Mouse (Mus musculus): ENCODE measurements around the gene Elovl2. TPM values are rescaled to one million over a fixed set of nuclear protein-coding genes. Genes with fewer than 3 reads are reported as not detected.
"Not testable (repeated sequence)": the region's sequence is repeated elsewhere in the genome, so short reads cannot be mapped to it uniquely, and the experiment has no call there.

The Elovl2 gene
- polyA plus RNA-seq, 1 experiment from 2014 or later = 43.5 TPM

GRCm38 (mm10) chr13:41226513-41226912 lies 6.3 kb upstream of the Elovl2 start:
- ATAC-seq (ENCODE audit: low read depth) = no peak
- no peak overlapping the region for H3K4me3 ChIP-seq (ENCODE audit: low read depth, low read length)
- H3K4me1 ChIP-seq (ENCODE audit: control insufficient read depth, insufficient read depth, low read length) = no peaks in the 10 kb centered on the region
- no peaks in the 10 kb centered on the region for H3K27me3 ChIP-seq (ENCODE audit: control insufficient read depth, insufficient read depth, low read length)
- H3K9me3 ChIP-seq (ENCODE audit: control insufficient read depth, low read length) = 0 out of 2 replicates have a peak, but pooled peaks cover 3% of the 10 kb centered on the region
- H3K27ac ChIP-seq (ENCODE audit: low read depth, low read length) = no peak overlapping the region
- no peak overlapping the region for H3K9ac ChIP-seq (replicated peaks; ENCODE audit: low read depth, low read length)
- no peaks in the 10 kb centered on the region for H3K36me3 ChIP-seq (ENCODE audit: control insufficient read depth, insufficient read depth, low read length)
- H3K4me2 ChIP-seq (ENCODE audit: low read depth, low read length) = no peak overlapping the region
- 84% methylated on average over 5 of the region's 5 CpGs for WGBS

- 0 out of 2 replicates have a peak, but pooled peaks cover 3% of the 10 kb centered on the region for H3K9me3 ChIP-seq (ENCODE audit: control insufficient read depth, low read length)
- peak overlapping the region; percentile 68 for H3K27ac ChIP-seq (ENCODE audit: low read depth, low read length)
- H3K27me3 ChIP-seq (ENCODE audit: control insufficient read depth, insufficient read depth, low read length) = no peaks in the 10 kb centered on the region
- H3K4me2 ChIP-seq (ENCODE audit: low read depth, low read length) = peak overlapping the region; percentile 42
- H3K36me3 ChIP-seq (ENCODE audit: control insufficient read depth, insufficient read depth, low read length) = no peaks in the 10 kb centered on the region
- WGBS = 2% methylated on average over 37 of the region's 39 CpGs
- peak overlapping the region; percentile 78 for H3K9ac ChIP-seq (replicated peaks; ENCODE audit: low read depth, low read length)
- peak overlapping the region; percentile 64 for H3K4me3 ChIP-seq (ENCODE audit: low read depth, low read length)
- H3K4me1 ChIP-seq (ENCODE audit: control insufficient read depth, insufficient read depth, low read length) = peaks cover 4% of the 10 kb centered on the region; the same call in 1 of the 2 replicates
- peak; percentile 89 for ATAC-seq (ENCODE audit: low read depth)
Measured at GRCm38 (mm10) chr13:41219687-41220303, 410 bp downstream of the Elovl2 start.

GRCm38 (mm10) chr13:41219056-41219455 lies 1.1 kb downstream of the Elovl2 start:
- Histone ChIP-seq H3K4me2 (ENCODE audit: low read depth, low read length) (peak overlapping the region; percentile 42), H3K27ac (ENCODE audit: low read depth, low read length) (no peak overlapping the region), H3K36me3 (ENCODE audit: control insufficient read depth, insufficient read depth, low read length) (no peaks in the 10 kb centered on the region), H3K9me3 (ENCODE audit: control insufficient read depth, low read length) (0 out of 2 replicates have a peak, but pooled peaks cover 3% of the 10 kb centered on the region), H3K9ac (replicated peaks; ENCODE audit: low read depth, low read length) (no peak overlapping the region), H3K4me1 (ENCODE audit: control insufficient read depth, insufficient read depth, low read length) (peaks cover 4% of the 10 kb centered on the region; the same call in 1 of the 2 replicates), H3K27me3 (ENCODE audit: control insufficient read depth, insufficient read depth, low read length) (no peaks in the 10 kb centered on the region), H3K4me3 (ENCODE audit: low read depth, low read length) (peak overlapping the region; percentile 64)
- WGBS = 32% methylated on average over 1 of the region's 1 CpGs
- no peak for ATAC-seq (ENCODE audit: low read depth)

GRCm38 (mm10) chr13:41216236-41216635 lies 4.0 kb downstream of the Elovl2 start:
- Histone ChIP-seq H3K4me1 (ENCODE audit: control insufficient read depth, insufficient read depth, low read length) (peaks cover 4% of the 10 kb centered on the region; the same call in 1 of the 2 replicates), H3K36me3 (ENCODE audit: control insufficient read depth, insufficient read depth, low read length) (no peaks in the 10 kb centered on the region), H3K27ac (ENCODE audit: low read depth, low read length) (no peak overlapping the region), H3K4me2 (ENCODE audit: low read depth, low read length) (no peak overlapping the region), H3K4me3 (ENCODE audit: low read depth, low read length) (no peak overlapping the region), H3K9ac (replicated peaks; ENCODE audit: low read depth, low read length) (no peak overlapping the region), H3K9me3 (ENCODE audit: control insufficient read depth, low read length) (no peaks in the 10 kb centered on the region), H3K27me3 (ENCODE audit: control insufficient read depth, insufficient read depth, low read length) (no peaks in the 10 kb centered on the region)
- no peak for ATAC-seq (ENCODE audit: low read depth)
- 78% methylated on average over 3 of the region's 3 CpGs for WGBS

GRCm38 (mm10) chr13:41215669-41216068 lies 4.5 kb downstream of the Elovl2 start:
- peaks cover 4% of the 10 kb centered on the region; the same call in 1 of the 2 replicates for H3K4me1 ChIP-seq (ENCODE audit: control insufficient read depth, insufficient read depth, low read length)
- no peaks in the 10 kb centered on the region for H3K9me3 ChIP-seq (ENCODE audit: control insufficient read depth, low read length)
- ATAC-seq (ENCODE audit: low read depth) = no peak
- H3K27me3 ChIP-seq (ENCODE audit: control insufficient read depth, insufficient read depth, low read length) = no peaks in the 10 kb centered on the region
- H3K9ac ChIP-seq (replicated peaks; ENCODE audit: low read depth, low read length) = no peak overlapping the region
- H3K4me3 ChIP-seq (ENCODE audit: low read depth, low read length) = no peak overlapping the region
- H3K36me3 ChIP-seq (ENCODE audit: control insufficient read depth, insufficient read depth, low read length) = no peaks in the 10 kb centered on the region
- 91% methylated on average over 6 of the region's 6 CpGs for WGBS
- no peak overlapping the region for H3K27ac ChIP-seq (ENCODE audit: low read depth, low read length)
- H3K4me2 ChIP-seq (ENCODE audit: low read depth, low read length) = no peak overlapping the region

- WGBS = 76% methylated on average over 6 of the region's 6 CpGs
- ATAC-seq (ENCODE audit: low read depth) = no peak
Measured at GRCm38 (mm10) chr13:41212558-41213322, 7.5 kb downstream of the Elovl2 start.

GRCm38 (mm10) chr13:41211276-41211675 lies 8.9 kb downstream of the Elovl2 start:
- no peaks in the 10 kb centered on the region for H3K4me1 ChIP-seq (ENCODE audit: control insufficient read depth, insufficient read depth, low read length)
- H3K4me3 ChIP-seq (ENCODE audit: low read depth, low read length) = no peak overlapping the region
- H3K27ac ChIP-seq (ENCODE audit: low read depth, low read length) = no peak overlapping the region
- no peak overlapping the region for H3K4me2 ChIP-seq (ENCODE audit: low read depth, low read length)
- H3K9me3 ChIP-seq (ENCODE audit: control insufficient read depth, low read length) = no peaks in the 10 kb centered on the region
- no peaks in the 10 kb centered on the region for H3K27me3 ChIP-seq (ENCODE audit: control insufficient read depth, insufficient read depth, low read length)
- no peak overlapping the region for H3K9ac ChIP-seq (replicated peaks; ENCODE audit: low read depth, low read length)
- no peak for ATAC-seq (ENCODE audit: low read depth)
- WGBS = 73% methylated on average over 4 of the region's 4 CpGs
- no peaks in the 10 kb centered on the region for H3K36me3 ChIP-seq (ENCODE audit: control insufficient read depth, insufficient read depth, low read length)

More at GRCm38 (mm10) chr13:41212558-41213322, 7.5 kb downstream of the Elovl2 start:
- Histone ChIP-seq H3K4me3 (ENCODE audit: low read depth, low read length) (no peak overlapping the region), H3K4me2 (ENCODE audit: low read depth, low read length) (no peak overlapping the region), H3K27me3 (ENCODE audit: control insufficient read depth, insufficient read depth, low read length) (no peaks in the 10 kb centered on the region), H3K27ac (ENCODE audit: low read depth, low read length) (no peak overlapping the region), H3K36me3 (ENCODE audit: control insufficient read depth, insufficient read depth, low read length) (no peaks in the 10 kb centered on the region), H3K4me1 (ENCODE audit: control insufficient read depth, insufficient read depth, low read length) (no peaks in the 10 kb centered on the region), H3K9ac (replicated peaks; ENCODE audit: low read depth, low read length) (no peak overlapping the region), H3K9me3 (ENCODE audit: control insufficient read depth, low read length) (no peaks in the 10 kb centered on the region)

- Histone ChIP-seq H3K4me1 (ENCODE audit: control insufficient read depth, insufficient read depth, low read length) (peaks cover 15% of the 10 kb centered on the region; the same call in 1 of the 2 replicates), H3K36me3 (ENCODE audit: control insufficient read depth, insufficient read depth, low read length) (no peaks in the 10 kb centered on the region), H3K9ac (replicated peaks; ENCODE audit: low read depth, low read length) (no peak overlapping the region), H3K27ac (ENCODE audit: low read depth, low read length) (no peak overlapping the region), H3K27me3 (ENCODE audit: control insufficient read depth, insufficient read depth, low read length) (no peaks in the 10 kb centered on the region), H3K4me2 (ENCODE audit: low read depth, low read length) (no peak overlapping the region), H3K9me3 (ENCODE audit: control insufficient read depth, low read length) (no peaks in the 10 kb centered on the region), H3K4me3 (ENCODE audit: low read depth, low read length) (no peak overlapping the region)
- ATAC-seq (ENCODE audit: low read depth) = no peak
- 96% methylated on average over 5 of the region's 5 CpGs for WGBS
Measured at GRCm38 (mm10) chr13:41206241-41206640, 14.0 kb downstream of the Elovl2 start.

- H3K4me2 ChIP-seq (ENCODE audit: low read depth, low read length); H3K9me3 ChIP-seq (ENCODE audit: control insufficient read depth, low read length); H3K4me3 ChIP-seq (ENCODE audit: low read depth, low read length); H3K27ac ChIP-seq (ENCODE audit: low read depth, low read length); H3K9ac ChIP-seq (replicated peaks; ENCODE audit: low read depth, low read length); ATAC-seq (ENCODE audit: low read depth); H3K27me3 ChIP-seq (ENCODE audit: control insufficient read depth, insufficient read depth, low read length); H3K36me3 ChIP-seq (ENCODE audit: control insufficient read depth, insufficient read depth, low read length): not testable (repeated sequence)
- H3K4me1 ChIP-seq (ENCODE audit: control insufficient read depth, insufficient read depth, low read length) = peaks cover 15% of the 10 kb centered on the region; the same call in 1 of the 2 replicates
Measured at GRCm38 (mm10) chr13:41205568-41205967, 14.6 kb downstream of the Elovl2 start.
